Mouse (Mus musculus) brain, adult 2 months (tissue): ENCODE measurements around the gene Pilrb2.
"Not testable (repeated sequence)": the region's sequence is repeated elsewhere in the genome, so short reads cannot be mapped to it uniquely, and the experiment has no call there.

Experiments
- DNase-seq: peaks from one replicate; pipeline ENCODE4 v3.0.0; 2011; ENCODE audit warnings: low read depth, low spot score

Pilrb2 gene

DNA sequence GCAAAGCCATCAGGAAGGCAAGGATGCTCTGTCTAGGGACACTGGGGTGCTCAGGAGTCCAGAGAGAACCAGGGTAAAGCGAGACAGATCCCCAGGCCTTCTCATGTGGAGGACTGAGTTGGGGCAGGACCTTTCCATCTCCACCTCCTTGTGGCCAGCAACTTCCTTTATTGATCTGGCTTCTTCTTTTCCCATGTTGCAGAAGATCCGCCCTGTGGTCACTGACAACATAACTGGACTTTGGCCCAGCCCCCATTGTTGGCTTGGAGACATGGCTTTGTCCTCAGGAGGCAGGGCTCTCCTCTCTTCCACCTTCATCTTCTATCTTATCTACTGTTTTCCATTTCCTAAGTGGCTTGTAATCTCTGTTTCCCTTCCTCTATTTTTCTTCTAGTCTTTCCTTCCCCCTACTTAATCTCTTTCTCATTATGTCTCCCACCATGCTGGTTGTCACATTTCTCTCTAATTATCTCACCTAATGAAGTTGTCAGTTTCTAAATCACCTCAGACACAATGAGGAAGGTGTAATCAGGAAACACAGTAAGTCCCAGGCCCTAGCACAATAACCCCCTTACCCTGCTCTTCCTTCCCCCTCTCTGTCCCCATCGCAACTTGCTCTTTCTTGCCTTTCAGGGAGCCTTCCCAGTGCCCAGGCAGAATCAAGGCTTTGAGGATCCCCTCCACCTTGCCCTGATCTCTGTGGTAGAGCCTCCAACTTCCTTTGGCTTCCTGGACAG, at the start of gene Pilrb2:
Gene Pilrb2 (minus strand): TSS at position 172 of the 737 bp plus-strand sequence.
- not testable (repeated sequence) for DNase-seq

DNA sequence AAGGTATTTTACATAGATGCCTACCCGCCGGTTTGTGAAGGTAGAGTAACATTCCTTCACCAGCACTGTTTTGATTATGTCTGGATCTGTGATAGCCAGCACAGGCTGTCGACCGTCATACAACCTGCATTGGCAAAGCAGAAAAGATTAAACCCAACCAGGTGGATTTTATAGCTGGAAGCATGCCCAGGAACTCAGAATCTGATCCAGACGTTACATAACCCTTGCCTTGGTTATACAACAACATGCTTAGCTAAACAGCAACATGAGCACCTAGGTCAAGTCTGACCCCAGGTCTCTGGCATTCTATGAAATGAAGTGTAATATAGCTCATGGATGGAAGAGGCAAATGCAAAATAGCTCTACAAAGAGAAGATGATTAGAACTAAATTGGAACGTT, 43.9 kb upstream of the Pilrb2 start:
- peak; percentile 73 for DNase-seq

DNA sequence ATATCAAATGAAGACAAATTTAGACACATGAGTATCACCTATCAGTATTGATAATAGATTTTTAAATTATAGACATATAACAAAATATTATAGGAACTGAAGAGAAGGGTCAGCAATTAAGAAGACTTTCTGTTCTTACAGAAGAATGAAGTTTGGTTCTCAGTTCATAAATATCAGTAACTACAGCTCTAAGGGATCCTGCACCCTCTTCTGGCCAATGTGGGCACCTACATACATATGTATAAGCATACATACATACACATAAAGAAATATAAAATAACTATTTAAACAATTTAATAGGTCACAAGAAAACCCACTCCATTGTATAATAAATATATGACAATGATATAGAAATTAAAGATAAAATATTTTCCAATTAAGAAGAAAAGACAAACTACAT, 42.9 kb upstream of the Pilrb2 start:
- DNase-seq: peak; percentile 2

DNA sequence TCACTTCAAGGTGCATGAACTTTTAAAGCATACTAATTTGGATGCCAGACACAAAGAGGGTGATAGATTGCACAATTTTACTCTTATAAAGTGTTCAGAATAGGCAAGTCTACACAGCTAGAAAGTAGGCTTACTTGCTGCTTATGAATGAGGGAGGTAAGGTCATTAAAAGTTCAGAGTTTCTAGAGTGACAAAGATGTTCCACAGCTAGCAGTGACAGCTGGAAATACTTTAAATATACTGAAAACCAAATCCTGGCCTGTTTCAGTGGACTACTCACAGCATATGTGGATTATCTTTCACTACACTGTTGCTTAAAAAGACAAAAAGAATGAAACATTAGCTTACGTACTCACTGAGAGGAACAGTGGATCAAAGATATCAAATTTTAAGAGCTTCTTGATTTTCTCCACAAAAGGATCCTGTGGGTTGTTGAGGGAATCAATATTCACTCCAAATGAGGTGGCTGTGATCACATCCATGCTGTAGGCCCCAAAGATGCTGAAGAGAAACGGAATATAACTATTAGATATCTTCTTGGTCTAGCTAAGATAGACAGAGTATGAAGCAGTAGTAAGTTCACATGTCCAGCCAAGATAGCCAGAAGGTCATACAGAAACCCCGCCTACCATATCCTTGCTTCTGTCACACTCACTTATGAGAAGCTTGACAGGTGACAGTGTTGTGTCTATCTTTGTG, 38.1 kb upstream of the Pilrb2 start:
- no peak for DNase-seq

DNA sequence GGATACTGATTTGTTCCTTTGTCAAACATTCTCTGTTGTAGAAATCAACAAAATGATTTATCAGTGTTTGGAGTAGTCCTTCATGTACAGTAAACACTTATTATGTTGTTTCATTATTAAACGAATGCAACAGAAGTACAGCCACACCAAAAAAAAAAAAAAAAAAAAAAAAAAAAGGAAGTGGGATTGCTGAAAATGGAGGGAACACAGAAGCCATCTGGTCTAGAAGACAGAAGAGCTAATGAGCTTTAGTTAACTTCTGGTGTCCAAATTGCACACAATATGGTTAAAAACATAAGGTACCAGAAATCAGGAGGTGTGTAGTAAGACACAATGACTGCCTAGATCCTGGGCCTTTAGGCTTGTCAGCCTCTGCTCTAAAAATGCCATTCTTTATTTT, 26.2 kb upstream of the Pilrb2 start:
- DNase-seq: peak; percentile 9

DNA sequence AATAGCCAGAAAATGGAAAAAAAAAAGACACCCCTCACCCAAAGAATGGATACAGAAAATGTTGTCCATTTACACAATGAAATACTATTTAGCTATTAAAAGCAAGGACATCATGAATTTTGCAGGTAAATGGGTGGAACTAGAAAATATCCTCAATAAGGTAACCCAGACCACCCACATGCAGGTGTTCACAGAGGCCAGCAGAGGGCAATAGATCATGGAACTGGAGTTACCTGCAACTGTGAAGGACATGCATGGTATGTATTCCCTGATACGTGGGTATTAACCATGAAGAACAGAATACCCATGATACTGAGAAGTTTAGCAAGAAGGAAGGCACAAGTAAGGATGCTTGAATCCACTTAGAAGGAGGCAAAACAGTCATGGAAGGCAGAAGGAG, 21.3 kb upstream of the Pilrb2 start:
- DNase-seq: peak; percentile 3

DNA sequence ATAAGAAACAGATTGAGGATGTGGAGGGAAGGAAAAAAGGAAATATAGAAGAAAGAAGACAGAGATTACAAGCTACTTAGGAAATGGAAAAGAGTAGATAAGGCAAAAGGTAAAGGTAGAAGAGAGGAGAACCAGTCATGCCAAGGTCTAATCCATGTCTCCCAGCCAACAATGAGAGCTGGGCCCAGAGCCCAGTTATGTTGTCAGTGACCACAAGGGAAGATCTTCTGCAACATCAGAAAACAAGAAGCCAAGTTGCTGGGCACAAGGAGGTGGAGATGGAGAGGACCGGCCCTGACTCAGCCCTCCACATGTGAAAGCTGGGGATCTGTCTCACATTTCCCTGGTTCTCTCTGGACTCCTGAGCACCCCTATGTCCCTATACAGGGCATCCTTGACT, 16.1 kb upstream of the Pilrb2 start:
- no peak for DNase-seq

DNA sequence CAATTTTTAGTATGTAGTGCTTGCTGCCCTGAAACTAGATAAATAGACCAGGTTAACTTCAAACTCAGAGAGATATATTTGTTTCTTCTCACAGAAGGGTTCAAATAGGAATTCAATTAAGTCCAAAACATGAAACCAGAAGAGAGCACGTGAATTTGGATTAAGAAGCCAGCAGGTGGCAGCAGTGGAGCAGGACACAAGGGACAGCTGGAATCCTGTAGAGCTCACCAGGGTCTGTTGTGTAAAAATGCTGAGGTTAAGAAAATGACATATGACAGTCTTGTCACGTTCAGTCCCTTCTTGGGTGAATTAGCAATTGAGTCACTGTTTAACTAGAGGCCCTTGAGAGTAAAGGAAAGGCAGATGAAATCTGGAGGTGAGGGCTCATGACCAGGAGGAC, 14.3 kb upstream of the Pilrb2 start:
- peak; percentile 74 for DNase-seq

DNA sequence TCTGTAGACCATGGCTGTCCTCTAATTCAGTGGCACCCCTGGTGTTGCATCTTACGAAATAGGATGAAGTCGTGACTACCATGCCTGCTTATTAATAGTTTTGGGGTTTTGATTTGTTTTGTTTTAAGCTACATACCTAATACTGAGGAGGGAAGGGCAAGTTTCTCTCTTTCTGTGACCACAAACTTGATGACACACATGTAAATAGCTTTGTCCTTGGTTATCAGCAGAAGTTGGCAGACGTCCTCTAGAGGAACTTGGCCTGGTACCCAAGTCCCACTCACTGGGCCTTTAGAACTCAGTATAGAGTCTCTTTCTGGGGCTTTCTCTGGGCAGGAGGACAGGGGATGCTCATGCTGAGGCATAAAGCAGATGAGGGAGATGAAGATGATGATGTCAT, 11.7 kb upstream of the Pilrb2 start:
- DNase-seq: no peak

DNA sequence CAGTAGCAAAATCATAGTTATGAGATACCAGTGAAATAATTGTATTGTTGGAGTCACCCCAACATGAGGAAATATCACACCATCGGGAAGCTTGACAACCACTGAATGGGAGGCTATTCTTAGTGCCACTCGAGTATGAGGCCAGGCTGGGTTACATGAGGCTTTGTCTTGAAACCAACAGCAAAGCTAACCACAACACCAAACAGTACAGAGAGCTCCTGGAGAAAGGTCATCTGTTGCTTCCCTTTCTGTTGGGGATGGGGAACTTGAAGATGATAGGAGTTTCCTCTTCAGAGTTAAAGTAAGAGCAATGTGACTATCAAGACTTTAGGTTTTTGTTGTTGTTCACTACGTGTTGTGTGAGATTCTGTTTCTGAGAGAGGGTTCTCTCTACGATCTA, 11.3 kb upstream of the Pilrb2 start:
- DNase-seq: peak; percentile 2

DNA sequence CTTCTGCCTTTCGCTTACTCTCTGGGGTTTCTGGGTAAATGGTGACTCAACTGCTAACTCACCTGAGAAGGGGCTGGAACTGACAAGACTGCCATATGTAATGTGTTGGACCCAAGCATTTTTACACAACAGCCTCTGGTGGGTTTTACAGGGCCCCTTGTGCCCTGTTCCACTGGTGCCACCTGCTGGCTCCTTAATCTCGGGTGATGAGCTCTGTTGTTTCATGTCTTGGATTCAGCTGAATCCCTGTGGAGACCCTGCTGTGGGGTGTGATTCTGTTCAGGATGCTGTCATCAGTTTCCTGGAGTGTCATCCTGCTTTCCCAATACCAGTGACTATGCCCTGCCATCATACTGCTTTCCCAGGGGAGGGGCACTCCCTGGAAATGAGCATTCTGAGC, 6.2 kb upstream of the Pilrb2 start:
- DNase-seq: peak; percentile 17

DNA sequence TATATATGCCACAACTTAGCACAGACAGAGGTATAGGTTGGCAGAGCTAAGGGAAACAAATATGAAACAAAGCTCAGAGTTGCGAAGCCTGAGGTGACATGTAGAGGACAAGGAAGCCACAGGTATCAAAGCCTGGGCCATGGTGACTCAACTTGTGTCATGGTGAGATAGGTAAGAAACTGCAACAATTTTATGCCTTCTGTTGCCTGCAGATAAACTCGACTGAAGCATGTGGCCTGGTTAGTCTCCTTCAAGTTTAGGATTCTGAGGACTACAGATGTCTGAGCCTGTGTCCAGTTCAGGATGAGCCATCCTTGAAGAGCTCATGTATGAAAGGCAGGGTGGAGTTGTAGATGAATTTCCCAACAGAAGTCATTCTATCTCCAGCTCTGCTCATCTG, 3.4 kb upstream of the Pilrb2 start:
- no peak for DNase-seq

DNA sequence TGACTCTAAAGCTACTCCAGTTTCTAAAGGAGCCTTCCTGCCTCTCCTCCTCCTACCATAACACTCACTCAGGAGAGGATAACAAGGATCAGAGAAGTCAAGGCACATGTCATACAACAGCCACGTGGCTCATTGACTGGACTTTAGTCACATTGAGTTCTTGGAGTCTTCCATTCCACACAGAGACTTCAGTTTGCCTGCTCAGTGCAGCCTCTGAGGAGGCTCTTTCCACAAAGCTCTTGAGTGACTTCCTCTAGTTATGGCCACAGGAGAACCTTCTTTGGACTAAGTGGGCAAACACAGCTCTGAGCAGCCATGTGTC, 727 bp upstream of the Pilrb2 start:
- DNase-seq: not testable (repeated sequence)

DNA sequence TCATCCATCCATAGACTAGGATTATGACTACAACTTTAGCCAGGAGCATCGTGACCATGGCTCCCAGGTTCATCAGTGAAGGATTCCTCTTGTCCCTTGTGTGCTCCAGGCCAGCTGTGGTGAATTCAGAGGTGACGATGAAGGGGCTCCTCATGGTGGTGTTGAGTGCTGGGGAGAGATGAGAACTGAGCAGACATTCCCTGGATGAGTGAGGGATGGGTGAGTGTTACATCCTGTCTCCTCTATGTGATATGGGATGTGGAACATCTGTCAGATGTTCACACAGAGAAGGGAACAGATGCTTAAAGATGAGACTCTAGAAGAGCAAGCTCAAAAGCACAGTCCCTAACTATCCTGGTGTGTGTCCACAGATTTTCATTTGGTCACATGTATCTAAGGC, 3.0 kb downstream of the Pilrb2 start:
- DNase-seq: not testable (repeated sequence)

DNA sequence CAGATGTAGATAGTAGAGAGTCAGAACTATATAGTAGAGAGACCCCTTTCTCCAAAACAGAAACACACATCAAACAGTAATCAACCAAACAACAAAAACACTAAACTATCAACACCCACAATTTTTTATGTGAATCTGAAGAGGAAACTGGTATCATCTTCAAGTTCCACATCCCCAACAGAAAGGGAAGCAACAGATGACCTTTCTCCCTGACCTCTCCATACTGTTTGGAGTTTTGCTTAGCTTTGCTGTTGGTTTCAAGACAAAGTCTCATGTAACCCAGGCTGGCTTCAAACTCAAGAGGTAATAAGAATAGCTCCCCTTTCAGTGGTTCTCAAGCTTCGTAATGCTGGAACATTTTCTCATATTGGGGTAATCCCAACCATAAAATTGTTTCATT, 7.6 kb downstream of the Pilrb2 start:
- not testable (repeated sequence) for DNase-seq

DNA sequence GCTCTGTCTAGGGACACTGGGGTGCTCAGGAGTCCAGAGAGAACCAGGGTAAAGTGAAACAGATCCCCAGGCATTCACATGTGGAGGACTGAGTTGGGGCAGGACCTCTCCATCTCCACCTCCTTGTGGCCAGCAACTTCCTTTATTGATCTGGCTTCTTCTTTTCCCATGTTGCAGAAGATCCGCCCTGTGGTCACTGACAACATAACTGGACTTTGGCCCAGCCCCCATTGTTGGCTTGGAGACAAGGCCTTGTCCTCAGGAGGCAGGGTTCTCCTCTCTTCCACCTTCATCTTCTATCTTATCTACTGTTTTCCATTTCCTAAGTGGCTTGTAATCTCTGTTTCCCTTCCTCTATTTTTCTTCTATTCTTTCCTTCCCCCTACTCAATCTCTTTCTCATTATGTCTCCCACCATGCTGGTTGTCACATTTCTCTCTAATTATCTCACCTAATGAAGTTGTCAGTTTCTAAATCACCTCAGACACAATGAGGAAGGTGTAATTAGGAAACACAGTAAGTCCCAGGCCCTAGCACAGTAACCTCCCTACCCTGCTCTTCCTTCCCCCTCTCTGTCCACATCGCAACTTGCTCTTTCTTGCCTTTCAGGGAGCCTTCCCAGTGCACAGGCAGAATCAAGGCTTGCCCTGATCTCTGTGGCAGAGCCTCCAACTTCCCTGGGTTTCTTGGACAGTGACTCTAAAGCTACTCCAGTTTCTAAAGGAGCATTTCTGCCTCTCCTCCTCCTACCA, 13.5 kb downstream of the Pilrb2 start, which contains the start of gene Pilrb1:
Gene Pilrb1 (minus strand): TSS at position 147 of the 751 bp plus-strand sequence.
- DNase-seq: not testable (repeated sequence)

DNA sequence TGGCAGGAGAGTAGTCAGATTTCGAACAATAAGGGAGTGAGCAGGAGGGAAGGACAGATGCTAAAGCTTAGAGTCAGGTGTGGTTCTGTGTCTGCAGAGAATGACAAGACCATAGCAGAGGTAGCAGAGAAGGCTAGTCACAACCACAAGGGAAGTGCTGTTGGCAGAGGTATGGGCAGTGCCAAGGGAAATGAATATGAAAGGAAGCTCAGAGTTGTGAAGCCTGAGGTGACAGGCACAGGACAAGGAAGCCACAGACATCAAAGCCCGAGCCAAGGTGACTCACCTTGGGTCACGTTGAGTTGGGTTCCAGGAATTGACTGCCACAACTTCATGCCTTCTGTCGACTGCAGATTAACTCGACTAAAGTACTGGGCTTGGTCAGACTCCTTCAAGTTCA, 14.7 kb downstream of the Pilrb2 start:
- DNase-seq: not testable (repeated sequence)

DNA sequence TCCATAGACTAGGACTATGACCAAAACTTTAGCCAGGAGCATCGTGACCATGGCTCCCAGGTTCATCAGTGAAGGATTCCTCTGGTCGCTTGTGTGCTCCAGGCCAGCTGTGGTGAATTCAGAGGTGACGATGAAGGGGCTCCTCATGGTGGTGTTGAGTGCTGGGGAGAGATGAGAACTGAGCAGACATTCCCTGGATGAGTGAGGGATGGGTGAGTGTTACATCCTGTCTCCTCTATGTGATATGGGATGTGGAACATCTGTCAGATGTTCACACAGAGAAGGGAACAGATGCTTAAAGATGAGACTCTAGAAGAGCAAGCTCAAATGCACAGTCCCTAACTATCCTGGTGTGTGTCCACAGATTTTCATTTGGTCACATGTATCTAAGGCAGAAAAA, 16.7 kb downstream of the Pilrb2 start:
- not testable (repeated sequence) for DNase-seq

DNA sequence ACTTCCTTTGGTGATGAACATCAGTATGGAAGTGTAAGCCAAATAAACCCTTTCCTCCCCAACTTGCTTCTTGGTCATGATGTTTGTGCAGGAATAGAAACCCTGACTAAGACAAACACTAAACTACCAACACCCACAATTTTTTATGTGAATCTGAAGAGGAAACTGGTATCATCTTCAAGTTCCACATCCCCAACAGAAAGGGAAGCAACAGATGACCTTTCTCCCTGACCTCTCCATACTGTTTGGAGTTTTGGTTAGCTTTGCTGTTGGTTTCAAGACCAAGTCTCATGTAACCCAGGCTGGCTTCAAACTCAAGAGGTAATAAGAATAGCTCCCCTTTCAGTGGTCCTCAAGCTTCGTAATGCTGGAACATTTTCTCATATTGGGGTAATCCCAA, 21.3 kb downstream of the Pilrb2 start:
- not testable (repeated sequence) for DNase-seq

DNA sequence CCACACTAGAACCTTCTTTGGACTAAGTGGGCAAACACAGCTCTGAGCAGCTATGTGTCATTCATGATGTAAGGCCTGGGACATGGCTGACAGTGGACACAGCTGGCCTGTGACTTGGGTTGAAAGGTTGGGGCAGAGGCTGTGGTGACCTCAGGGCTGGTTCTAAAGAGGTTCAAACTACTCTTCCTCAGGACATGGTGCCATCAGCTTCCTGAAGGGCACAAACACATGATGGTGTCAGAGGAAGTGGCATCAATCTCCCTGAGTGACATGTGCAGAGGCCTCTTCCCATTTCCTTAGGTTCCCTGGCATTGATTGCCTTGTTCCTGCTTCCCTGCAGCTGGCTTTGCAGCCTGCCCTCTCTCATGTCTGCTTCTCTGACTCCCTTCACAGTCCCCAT, 34.5 kb downstream of the Pilrb2 start:
- not testable (repeated sequence) for DNase-seq

DNA sequence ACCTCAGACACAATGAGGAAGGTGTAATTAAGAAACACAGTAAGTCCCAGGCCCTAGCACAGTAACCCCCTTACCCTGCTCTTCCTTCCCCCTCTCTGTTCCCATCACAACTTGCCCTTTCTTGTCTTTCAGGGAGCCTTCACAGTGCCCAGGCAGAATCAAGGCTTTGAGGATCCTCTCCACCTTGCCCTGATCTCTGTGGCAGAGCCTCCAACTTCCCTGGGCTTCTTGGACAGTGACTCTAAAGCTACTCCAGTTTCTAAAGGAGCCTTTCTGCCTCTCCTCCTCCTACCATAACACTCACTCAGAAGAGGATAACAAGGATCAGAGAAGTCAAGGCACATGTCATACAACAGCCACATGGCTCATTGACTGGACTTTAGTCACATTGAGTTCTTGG, 35.0 kb downstream of the Pilrb2 start:
- no peak for DNase-seq

DNA sequence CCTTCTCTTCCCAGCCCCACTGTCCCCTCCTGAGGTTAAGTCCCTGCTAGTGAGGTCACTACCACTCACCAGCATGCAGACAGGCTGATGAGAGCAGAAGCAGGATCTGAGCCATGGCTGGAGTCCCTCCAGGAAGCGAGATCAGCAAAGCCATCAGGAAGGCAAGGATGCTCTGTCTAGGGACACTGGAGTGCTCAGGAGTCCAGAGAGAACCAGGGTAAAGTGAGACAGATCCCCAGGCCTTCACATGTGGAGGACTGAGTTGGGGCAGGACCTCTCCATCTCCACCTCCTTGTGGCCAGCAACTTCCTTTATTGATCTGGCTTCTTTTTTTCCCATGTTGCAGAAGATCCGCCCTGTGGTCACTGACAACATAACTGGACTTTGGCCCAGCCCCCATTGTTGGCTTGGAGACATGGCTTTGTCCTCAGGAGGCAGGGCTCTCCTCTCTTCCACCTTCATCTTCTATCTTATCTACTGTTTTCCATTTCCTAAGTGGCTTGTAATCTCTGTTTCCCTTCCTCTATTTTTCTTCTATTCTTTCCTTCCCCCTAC, 35.6 kb downstream of the Pilrb2 start, which contains the start of gene Pilra:
Gene Pilra (minus strand): TSS at position 316 of the 555 bp plus-strand sequence.
- not testable (repeated sequence) for DNase-seq
